Mouse (Mus musculus): ENCODE measurements around the gene Exoc7.

The Exoc7 gene

DNA sequence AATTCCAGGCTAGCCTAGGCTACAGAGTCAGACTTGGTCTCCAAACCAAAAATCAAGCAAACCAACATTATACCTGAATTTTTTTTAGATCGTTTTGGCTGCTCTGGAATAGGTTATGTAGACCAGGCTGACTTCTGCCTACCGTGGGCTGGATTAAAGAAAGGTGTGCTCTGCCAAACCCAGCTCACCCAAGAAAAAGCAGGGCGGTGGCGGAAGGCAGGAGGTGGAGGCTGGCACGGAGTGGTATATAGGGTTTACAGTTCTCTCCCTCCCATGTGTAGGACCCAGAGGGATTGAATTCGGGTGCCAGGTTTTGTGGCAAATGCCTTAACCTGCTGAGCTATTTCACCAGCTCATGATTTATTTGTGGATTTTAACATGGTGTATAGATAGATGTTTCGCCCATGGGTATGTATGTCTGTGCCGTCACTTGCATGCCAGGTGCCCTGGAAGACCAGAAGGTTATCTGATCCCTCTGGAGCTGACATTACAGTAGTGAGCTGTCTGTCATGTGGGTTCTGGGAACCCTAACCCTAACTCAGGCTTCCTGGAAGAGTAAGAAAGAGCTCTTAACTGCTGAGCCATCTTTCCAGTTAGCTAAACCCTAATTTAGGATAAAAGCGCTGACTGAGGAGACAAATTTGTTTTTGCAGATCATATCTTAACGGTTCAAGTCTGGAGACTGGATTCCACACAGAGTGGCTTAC, at the start of gene Exoc7:
Gene Exoc7 (minus strand): TSS at position 215 of the 707 bp plus-strand sequence.
- in situ Hi-C loops (cut with MboI; ENCODE audit: low sequenced_read_pairs), result no loop called here

DNA sequence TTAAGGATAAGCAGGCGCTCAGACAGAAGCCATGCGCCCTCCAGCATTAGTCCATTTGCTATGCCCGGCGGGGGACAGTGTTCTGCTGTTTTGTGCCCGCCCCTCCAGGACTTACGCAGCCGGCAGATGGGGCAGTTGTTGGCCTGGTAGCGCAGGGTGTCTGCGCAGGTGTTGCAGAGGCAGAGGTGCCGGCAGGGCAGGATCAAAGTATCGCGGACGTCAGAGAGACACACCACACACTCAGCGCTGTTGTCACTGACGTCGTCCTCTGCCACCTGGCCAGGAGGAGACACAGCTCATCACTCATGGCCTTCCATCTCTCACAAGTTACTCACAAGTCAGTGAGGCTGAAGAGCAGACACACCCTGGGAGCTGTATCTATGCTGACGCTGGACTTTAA, 47.5 kb upstream of the Exoc7 start:
- in situ Hi-C loops (cut with MboI; ENCODE audit: low sequenced_read_pairs), result no loop called here

DNA sequence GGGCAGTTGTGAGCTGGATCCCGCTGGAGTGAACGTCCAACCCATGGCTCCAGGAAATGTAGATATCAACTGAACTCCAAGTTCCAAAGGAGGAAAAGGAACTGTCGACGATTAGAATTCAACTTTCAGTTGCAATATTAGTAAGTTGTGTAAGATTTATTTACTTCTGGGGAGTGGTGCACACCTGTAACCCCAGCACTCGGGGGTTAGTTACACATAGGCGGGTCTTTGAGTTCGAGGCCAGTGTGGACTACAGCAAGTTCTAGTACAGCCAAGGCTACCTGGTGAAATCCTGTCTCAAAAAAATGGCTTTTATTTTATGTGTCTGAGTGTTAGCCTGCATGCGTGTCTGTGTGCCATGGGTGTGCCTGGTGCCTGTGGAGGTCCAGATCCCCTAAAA, 46.5 kb upstream of the Exoc7 start:
- in situ Hi-C loops (cut with MboI; ENCODE audit: low sequenced_read_pairs), result no loop called here

DNA sequence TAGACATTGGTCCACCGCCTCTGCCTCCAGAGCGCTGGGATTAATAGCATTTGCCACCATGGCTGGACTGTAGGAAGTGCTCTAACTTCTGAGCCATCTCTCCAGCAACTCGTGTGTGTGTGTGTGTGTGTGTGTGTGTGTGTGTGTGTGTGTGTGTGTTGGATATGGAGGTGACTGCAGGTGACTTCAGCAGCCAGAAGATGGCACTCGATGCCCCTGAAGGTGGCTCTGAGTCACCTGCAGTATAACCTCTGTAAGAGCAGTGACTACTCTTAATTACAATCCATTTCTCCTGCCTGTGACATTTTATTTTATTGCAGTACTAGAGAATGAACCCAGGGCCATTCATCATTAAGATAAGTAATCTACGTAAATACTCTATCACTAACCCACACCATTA, 44.3 kb upstream of the Exoc7 start:
- in situ Hi-C loops (cut with MboI; ENCODE audit: low sequenced_read_pairs), result no loop called here

DNA sequence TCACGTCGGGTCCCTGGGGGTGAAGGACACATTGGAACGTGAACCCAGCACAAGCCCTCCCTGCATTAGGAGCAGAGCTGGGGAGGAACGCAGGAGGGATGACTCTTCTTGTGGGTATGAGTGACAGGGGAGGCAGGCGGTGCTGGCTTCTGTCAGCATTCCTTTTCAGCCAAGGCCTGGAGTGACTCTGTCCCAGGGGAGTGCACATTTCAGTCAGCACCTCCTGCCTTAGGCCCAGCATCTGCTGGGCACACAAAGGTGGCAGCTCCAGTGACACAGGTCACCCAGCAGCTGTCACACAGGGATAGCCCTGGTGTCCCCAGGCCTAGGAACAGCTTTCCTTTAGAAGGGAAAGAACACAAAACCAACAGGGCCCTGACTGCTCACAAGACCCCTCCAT, 40.9 kb upstream of the Exoc7 start:
- in situ Hi-C loops (cut with MboI; ENCODE audit: low sequenced_read_pairs), result no loop called here

DNA sequence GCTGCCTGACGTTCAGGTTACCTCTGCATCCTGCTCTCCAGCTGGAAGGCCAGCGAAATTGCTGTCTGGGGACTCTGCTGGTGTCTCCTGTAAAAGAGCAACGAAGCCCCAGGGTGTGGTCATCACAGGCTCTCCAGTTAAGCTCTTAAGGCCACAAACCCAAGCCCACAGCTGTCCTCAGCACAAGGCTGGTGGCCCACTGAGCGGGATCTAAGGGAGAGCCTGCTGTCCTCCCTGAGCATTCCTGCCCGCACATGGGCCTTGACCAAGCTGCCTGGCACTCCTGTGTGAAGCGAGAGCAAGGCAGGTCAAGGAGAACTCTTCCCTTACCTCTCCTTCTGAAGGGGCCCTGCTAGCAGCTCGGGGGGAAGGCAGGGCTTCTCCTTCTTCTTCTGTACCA, 40.0 kb upstream of the Exoc7 start:
- in situ Hi-C loops (cut with MboI; ENCODE audit: low sequenced_read_pairs), result no loop called here

DNA sequence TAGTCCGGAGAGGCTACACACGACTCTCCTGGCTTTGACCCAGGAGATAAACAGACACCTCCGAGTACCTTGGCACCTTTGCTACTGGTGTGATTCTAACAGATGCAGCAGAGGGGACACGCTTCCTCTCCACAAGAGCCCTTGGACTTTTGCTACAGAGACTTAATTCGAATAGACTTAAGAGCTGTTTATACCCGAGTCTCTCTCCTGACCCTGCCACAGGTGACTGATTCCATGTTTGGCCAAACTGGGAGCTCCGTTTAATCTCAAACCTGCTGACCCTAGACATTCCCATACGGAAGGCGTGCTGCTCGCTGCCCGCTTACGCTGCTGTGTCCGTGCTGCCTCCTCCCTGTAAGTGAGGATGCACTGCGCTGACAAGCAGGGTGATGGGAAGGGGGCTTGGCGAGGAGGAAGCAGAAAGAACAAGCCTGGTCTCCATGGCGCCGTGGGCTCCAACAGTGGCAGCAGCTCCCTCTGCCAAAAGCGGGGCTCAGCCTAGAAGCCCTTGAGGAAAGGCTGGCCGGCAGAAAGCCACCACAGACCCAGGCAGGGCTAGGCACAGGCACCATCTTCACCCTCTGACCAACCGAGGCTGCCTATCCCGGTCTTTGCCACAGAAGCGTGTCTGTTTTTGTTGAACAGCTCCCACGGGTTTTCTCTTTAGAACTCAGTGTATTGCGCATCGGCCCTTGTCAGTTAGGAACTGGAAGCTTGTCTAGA, 35.2 kb upstream of the Exoc7 start:
- in situ Hi-C loops (cut with MboI; ENCODE audit: low sequenced_read_pairs), result no loop called here

DNA sequence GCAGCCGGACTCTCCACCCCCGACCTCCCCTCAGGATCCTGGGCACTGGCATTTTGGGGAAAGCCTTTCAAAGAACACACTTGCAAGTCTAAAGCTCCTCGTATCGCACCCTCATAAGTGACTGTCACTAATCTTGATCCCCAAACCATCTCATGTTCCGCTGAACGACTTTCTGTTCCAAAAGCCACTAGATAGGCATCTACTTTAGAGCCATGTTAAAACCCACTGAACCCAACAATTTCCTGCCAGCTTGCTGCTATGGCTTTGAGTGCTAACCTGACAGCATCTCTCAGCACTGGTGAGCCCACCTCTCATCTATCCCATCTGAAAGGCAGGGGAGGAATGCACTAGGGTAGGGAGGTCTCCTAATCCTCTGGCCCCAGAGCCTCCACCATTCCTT, 30.5 kb upstream of the Exoc7 start:
- in situ Hi-C loops (cut with MboI; ENCODE audit: low sequenced_read_pairs), result no loop called here

DNA sequence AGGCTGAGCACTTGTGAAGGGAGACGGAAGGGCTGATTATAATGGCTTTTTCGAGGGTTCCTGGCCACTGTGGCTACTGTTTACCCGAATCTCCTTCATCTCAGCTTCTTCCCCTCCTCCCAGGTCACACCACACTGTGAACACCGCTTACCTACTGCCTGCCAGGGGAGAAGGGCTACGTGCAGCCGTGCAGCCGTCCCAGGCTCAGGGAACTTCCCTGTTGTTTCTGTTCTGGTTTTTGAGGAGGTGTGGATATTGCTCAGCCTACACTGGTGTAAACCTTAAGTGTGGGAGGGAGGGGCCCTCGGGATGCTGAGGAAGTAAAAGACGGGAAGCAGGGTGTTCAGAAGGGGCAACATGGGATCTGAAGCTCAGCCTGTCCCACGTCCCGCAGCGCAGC, 30.0 kb upstream of the Exoc7 start:
- in situ Hi-C loops (cut with MboI; ENCODE audit: low sequenced_read_pairs), result no loop called here

DNA sequence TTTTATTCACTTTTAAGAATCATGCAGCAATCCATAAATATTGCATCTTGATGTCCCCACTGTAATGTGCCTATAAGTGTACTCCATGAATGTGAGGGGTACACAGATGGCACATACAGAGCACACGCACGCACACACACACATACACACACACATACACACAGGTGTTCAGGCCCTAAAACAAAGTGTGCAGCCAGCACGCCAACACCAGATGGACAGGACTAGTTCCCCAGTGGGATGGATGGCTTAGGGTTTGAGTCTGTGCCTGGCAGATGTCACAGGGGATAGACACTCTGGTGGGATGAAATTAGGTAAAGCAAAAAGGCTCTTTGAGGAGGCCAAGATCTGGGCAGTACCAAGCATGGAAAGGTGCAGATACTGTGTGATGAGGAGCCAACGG, 29.4 kb upstream of the Exoc7 start:
- in situ Hi-C loops (cut with MboI; ENCODE audit: low sequenced_read_pairs), result no loop called here

DNA sequence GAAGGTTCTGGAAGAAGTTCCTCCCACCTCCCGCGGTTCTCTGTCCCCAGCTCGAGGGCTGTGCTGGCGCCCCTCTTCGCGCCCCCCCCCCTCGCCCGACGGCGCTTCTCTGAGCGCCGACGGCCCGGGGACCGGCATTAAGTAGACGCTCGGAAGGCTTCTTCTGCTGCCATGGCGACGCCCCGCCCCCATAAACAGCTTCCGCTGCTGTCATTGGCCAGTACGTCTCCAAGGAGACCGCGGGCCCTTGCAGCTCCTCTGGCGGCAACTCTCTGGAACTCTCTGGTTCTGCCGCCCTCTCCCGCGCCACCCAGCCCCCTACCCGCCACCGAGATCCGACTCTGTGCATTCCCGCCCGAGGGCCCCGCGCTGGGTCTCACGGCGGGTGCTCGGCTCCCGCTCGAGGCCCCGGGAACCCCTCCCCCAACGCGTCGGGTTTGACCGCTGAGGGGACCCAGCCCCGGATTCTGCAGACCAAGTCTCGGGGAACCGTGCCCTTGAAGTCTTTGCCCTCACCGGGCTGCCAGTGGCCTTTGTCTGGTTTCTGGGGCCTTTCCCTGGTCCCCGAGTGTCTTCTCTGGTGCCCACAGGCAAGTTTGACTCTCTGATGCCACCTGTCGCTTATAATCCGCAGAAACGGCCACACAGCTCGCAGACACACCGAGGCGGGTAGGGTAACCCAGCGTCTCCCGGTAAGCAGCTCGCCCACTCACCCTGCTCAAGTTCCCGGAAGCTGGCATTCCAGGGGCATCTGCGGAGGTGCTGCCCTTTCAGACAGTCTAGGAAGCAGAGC, 28.4 kb upstream of the Exoc7 start, which contains the start of gene Foxj1:
Gene Foxj1 (minus strand): TSS at position 156 of the 793 bp plus-strand sequence.
- in situ Hi-C loops (cut with MboI; ENCODE audit: low sequenced_read_pairs), result no loop called here

DNA sequence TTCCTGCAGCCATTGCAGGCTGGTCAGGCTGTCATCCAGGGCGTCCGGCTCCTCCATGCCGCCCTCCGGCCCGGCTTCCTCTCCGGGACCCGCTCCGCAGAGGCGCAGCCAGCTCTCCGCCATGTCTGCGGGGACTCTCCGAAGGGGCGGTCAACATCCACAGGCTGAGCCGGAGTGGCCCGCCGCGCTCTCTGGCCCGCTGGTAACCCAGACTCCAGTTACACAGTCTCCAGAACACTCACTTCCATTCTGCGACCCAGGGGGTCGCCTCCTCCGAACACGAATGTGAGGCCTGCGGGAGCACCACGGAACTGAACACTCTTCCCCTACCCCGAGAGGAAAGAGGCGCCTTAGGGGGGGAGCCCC, 27.4 kb upstream of the Exoc7 start:
- in situ Hi-C loops (cut with MboI; ENCODE audit: low sequenced_read_pairs), result no loop called here

DNA sequence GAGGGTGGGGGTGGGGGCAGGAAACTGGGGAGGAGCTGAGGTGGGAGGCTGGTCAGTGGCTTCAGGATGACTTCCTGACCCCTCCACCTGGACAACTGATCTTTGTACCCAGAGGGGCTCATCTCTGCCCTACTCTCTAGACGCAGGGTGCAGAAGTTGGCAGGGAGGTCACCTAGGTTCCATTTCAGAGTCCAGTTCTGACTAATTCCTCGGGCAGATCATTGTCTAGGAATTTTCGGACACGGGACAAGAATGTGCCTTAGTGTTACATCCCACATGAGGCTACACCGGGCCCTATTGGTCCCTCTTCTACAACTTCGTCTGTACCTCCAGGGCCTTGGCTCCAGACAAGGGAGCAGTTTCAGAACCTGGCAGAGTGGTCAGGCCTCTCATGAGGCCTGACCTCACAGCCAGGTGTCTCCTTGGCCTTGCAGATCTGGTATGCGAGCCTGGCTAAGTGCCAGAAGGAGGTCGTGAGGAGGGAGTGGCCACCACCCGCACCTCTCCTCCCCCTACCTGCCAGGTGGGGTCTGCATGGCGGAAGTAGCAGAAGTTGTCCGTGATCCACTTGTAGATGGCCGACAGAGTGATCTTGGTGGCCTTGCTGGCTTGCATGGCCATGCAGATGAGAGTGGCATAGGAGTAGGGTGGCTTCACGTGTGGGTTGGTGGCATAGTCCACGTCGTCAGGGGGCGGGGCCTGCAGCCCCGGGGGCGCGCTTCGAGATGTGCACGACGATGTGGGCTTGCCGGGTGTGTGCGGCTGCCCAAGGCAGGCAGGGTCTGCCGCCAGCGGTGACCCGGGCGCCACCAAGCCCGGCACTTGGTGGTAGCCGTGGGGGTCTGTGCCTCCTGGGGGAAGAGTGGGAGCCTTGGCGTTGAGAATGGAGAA, 26.7 kb upstream of the Exoc7 start:
- in situ Hi-C loops (cut with MboI; ENCODE audit: low sequenced_read_pairs), result no loop called here

DNA sequence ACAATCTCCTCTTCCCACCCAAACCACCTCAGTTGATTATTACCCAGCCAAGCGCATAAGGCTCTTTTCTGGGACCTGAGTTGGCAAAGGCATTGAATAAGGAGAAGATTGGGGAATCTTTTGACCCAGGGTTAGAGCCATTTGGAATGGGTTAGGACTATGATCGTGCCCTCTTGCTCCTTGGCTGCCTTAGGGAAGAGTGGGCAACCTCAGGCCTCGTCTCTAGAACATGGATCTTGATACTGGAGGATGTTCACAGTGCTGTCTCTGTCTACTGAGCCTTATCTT, 25.9 kb upstream of the Exoc7 start:
- in situ Hi-C loops (cut with MboI; ENCODE audit: low sequenced_read_pairs), result no loop called here

DNA sequence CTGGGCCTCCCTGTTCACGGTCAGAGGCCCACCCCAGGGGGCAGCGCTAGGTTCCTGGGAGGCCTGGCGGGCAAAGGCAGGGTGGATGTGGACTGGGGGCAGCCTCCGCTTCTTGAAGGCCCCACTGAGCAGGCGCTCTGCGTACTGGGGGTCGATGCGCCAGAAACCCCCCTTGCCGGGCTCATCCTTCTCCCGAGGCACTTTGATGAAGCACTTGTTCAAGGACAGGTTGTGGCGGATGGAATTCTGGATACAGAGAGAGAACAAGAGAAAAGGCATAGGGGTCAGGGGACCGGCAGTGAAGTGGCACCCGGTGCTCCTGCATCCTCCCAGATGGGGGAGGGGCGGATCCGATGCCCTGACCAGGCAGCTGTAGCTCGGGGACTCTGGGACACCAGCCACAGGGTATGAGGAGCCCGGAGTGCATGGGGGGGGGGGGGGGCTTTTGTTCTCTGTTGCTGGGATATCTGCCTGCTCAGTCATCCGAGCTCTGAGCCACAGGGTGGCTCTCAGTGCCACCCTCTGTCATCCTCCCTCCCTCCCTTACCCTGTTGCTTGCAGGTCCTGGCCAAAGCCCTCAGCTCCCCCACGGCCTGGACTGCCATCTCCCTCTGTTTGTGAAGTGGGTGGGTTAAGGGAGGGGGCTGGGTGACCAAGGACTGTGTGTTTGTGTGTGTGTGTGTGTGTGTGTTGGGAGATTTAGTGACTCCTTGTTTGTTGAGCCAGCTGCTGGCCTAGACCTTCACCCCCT, 25.4 kb upstream of the Exoc7 start:
- in situ Hi-C loops (cut with MboI; ENCODE audit: low sequenced_read_pairs), result no loop called here

DNA sequence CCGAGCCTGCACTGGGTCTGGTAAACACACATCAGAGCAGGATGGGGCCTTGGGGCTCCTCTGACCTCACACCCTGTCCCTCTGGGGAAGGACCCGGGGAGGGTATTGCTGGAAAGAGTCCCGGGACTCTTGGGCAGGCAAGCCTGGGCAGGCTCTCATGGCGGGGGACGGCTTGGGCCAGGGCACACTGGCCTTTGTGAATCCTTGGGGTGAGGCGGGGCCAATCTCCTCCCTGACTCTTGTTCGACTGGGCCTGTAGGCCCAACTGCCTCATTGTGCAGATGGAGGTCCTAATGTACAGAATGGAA, 23.1 kb upstream of the Exoc7 start:
- in situ Hi-C loops (cut with MboI; ENCODE audit: low sequenced_read_pairs), result no loop called here

DNA sequence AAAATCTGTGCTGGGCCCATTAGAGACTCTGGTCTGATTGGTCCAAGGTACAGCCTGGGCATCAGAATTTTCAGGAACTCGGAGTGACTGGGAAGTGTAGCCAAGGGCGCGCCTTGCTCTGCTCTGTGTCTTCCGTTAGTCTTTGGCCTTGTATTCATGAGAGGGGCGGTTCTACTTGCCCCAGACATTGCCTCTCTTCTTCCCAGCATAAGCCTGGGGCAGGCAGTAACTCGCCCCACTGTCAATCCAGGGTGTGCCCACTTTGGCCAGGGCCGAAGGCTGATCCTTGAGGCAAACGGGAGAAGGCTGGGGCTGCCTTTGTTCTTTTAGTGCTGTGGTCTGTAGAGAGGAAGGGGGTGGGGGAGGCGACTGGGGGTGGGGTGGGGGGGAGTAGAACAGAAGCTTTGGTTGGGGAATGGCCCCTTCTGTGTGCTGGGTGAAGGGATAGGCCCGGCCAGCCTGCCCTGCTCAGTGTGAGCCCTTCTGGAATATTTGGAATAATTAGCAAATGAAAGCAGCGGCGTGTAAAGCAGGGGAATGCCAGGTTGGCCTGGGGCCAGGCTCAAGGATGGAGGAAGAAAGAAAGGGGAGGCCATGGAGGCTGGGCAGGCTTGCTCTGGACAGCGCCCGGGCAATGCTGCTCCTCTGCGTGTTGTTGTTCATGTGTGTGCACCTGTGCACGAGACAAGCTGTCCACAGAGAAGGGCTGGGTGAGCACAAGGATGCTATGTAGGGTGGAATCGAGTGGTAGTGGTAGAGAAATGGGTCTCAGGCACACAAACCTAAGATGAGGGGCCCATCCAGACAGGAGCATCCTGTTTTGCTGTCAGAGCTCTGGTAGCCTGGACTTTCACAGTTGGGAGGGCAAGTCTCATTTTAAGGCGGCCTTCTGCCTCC, 22.5 kb upstream of the Exoc7 start:
- in situ Hi-C loops (cut with MboI; ENCODE audit: low sequenced_read_pairs), result no loop called here

DNA sequence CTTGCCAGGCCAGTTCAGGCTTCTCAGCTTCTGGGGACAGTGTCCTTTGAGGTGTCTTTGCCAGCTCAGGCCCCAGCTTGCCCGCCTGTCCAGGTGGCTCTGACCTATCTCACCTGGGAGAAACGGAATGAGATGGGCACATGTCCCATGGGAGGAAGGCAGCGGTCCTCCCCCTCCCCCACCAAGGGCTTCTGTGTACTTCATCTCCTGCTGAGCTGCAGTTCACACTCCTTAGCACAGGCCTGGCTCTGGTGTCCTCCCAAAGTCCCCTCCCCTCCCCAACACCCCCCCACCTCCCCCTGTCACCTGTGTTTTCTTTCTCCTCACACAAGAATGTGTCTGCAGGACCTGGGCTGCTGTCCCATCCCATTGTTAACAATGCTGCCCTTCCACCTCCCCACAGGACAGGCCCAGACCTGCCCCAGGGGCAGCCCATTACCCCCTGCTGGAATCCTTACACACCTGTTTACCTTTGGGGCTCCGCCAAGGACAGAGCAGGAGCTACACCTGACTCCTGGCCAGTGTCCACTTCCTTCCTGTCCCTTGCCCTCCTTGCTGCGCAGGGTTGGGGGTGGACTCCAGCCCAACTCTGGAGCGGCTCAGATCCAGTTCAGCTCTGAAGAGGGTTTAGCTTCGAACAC, 20.1 kb upstream of the Exoc7 start:
- in situ Hi-C loops (cut with MboI; ENCODE audit: low sequenced_read_pairs), result no loop called here
